Mouse (Mus musculus): ENCODE results near the gene Xbp1. TPM values are rescaled to one million over a fixed set of nuclear protein-coding genes. Genes with fewer than 3 reads are reported as not detected.

Gene Xbp1
- polyA plus RNA-seq, 1 experiment: 75.6 TPM

GRCm38 (mm10) chr11:5521266-5521515 lies 732 bp downstream of the Xbp1 start:
- WGBS: under 1% methylated on average over 13 of the region's 13 CpGs
- peak overlapping the region; percentile 89 for H3K4me3 ChIP-seq (ENCODE audit: extremely low read depth, insufficient read depth, insufficient read length)
- H3K27me3 ChIP-seq (ENCODE audit: control insufficient read depth, insufficient read depth, low read length): no peaks in the 10 kb centered on the region
- peaks cover 24% of the 10 kb centered on the region for H3K36me3 ChIP-seq (ENCODE audit: control insufficient read depth, insufficient read depth, low read length)
- TF ChIP-seq POLR2A (IDR thresholded peaks at IDR 0.05; ENCODE audit: low read depth, low read length) (no peak), CTCF (IDR thresholded peaks at IDR 0.05; ENCODE audit: extremely low read depth, insufficient read depth, insufficient read length, insufficient replicate concordance) (no peak)
- DNase-seq (ENCODE audit: low read depth in 1 of 2, low spot score in 2 of 2): peak in 1 of 2 experiments; percentile 34
- peak overlapping the region; percentile 88 for H3K27ac ChIP-seq (ENCODE audit: insufficient read depth, low read length)
- H3K4me1 ChIP-seq (ENCODE audit: control insufficient read depth, insufficient read depth, insufficient read length): no peaks in the 10 kb centered on the region; the same call in 1 of the 2 replicates

DNA sequence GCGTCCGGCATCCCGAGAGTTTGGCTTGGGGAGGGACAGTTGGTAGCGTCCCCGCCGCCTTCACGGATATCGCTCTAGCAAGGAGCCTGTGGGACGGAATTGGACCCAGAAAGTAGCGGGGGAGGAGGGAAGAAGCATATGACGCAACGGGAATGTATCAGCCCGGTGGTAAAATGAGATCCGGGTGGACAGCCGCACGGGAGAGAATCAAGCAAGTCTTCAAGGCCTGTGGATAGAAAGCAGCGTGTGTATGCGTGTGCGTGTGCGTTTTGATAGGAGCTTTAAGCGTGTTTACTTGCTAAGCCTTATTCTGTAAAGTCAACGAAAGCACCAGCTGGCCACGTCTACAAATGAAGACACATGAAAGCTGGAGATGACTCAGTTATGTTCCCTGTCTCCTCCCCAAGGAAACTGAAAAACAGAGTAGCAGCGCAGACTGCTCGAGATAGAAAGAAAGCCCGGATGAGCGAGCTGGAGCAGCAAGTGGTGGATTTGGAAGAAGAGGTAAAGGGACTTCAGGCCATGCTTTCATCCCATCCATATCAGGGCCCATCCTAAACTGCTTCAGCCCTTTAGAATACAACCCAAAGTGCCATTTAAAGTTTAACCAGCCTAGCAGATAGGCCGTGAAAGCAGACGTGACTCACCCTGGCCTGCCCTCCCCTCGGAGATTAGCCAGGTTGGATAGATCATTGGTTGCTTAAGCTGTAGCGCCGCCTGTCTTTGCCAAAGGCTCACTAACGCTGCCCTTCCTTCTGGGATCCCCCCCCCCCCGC lies 1.2 kb downstream of the Xbp1 start:
- WGBS: under 1% methylated on average over 34 of the region's 34 CpGs
- Histone ChIP-seq H3K4me3 (ENCODE audit: extremely low read depth, insufficient read depth, insufficient read length) (peak overlapping the region; percentile 89), H3K27ac (ENCODE audit: insufficient read depth, low read length) (peak overlapping the region; percentile 88), H3K27me3 (ENCODE audit: control insufficient read depth, insufficient read depth, low read length) (no peaks in the 10 kb centered on the region), H3K36me3 (ENCODE audit: control insufficient read depth, insufficient read depth, low read length) (peaks cover 26% of the 10 kb centered on the region), H3K4me1 (ENCODE audit: control insufficient read depth, insufficient read depth, insufficient read length) (no peaks in the 10 kb centered on the region; the same call in 1 of the 2 replicates)
- TF ChIP-seq POLR2A (IDR thresholded peaks at IDR 0.05; ENCODE audit: low read depth, low read length): no peak
- TF ChIP-seq CTCF (IDR thresholded peaks at IDR 0.05; ENCODE audit: extremely low read depth, insufficient read depth, insufficient read length, insufficient replicate concordance): peak; percentile 40; the same call in 1 of the 2 replicates
- DNase-seq (ENCODE audit: low read depth in 1 of 2, low spot score in 2 of 2): peak in 1 of 2 experiments; percentile 57

GRCm38 (mm10) chr11:5522798-5523415 lies 2.4 kb downstream of the Xbp1 start:
- no peak overlapping the region for H3K4me3 ChIP-seq (ENCODE audit: extremely low read depth, insufficient read depth, insufficient read length)
- no peaks in the 10 kb centered on the region for H3K27me3 ChIP-seq (ENCODE audit: control insufficient read depth, insufficient read depth, low read length)
- H3K4me1 ChIP-seq (ENCODE audit: control insufficient read depth, insufficient read depth, insufficient read length): no peaks in the 10 kb centered on the region; the same call in 1 of the 2 replicates
- H3K36me3 ChIP-seq (ENCODE audit: control insufficient read depth, insufficient read depth, low read length): peaks cover 26% of the 10 kb centered on the region
- WGBS: 88% methylated on average over 11 of the region's 11 CpGs
- no peak overlapping the region for H3K27ac ChIP-seq (ENCODE audit: insufficient read depth, low read length)
- TF ChIP-seq POLR2A (IDR thresholded peaks at IDR 0.05; ENCODE audit: low read depth, low read length) (no peak), CTCF (IDR thresholded peaks at IDR 0.05; ENCODE audit: extremely low read depth, insufficient read depth, insufficient read length, insufficient replicate concordance) (no peak)
- no peak for DNase-seq (ENCODE audit: low read depth in 1 of 2, low spot score in 2 of 2)

GRCm38 (mm10) chr11:5525418-5525817 lies 5.0 kb downstream of the Xbp1 start:
- peaks cover 33% of the 10 kb centered on the region for H3K36me3 ChIP-seq (ENCODE audit: control insufficient read depth, insufficient read depth, low read length)
- no peak for DNase-seq (ENCODE audit: low read depth in 1 of 2, low spot score in 2 of 2)
- 86% methylated on average over 4 of the region's 4 CpGs for WGBS
- no peaks in the 10 kb centered on the region for H3K27me3 ChIP-seq (ENCODE audit: control insufficient read depth, insufficient read depth, low read length)
- no peak overlapping the region for H3K4me3 ChIP-seq (ENCODE audit: extremely low read depth, insufficient read depth, insufficient read length)
- H3K4me1 ChIP-seq (ENCODE audit: control insufficient read depth, insufficient read depth, insufficient read length): no peaks in the 10 kb centered on the region; the same call in 1 of the 2 replicates
- no peak overlapping the region for H3K27ac ChIP-seq (ENCODE audit: insufficient read depth, low read length)
- TF ChIP-seq CTCF (IDR thresholded peaks at IDR 0.05; ENCODE audit: extremely low read depth, insufficient read depth, insufficient read length, insufficient replicate concordance) (no peak), POLR2A (IDR thresholded peaks at IDR 0.05; ENCODE audit: low read depth, low read length) (no peak)

DNA sequence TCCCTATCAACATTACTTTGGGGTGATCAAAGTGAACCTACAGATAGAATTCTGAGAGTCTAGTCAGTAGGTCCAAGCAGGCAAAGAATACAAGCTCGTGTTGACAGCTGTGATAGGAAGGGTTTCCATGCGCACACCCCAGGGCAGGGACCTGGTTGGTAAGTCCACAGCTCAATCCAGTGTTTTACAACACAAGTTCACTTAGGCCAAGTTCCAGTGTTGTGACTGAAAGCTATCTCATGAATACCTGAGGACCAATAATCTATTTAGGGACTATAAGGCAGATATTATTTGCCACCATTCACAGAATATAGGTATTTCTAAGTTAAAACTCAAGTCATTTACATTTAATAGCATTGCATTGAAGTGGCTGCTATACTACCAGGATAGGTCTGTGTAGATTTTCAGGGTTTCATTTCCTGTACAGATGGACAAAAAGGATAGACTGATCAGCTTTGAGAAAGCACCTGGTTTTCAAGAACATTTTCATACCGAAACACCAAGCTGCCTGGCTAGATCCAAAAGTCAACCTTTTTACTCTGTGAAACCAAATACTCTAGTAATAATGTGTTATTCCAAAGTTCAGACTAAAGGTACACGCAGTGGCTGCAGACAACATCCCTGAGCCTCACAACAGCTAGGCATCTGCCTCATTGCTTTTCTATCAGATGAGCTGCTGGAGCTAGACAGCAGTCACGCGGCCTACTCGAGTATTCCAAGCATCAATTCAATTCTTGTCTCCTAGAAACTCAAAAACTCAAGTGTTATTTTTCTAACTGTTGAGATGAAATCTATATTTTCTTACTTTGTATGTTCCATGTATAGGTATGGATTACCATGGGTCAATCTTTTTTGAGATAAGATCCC lies 6.3 kb downstream of the Xbp1 start:
- Histone ChIP-seq H3K27me3 (ENCODE audit: control insufficient read depth, insufficient read depth, low read length) (no peaks in the 10 kb centered on the region), H3K4me1 (ENCODE audit: control insufficient read depth, insufficient read depth, insufficient read length) (no peaks in the 10 kb centered on the region; the same call in 1 of the 2 replicates), H3K36me3 (ENCODE audit: control insufficient read depth, insufficient read depth, low read length) (peaks cover 39% of the 10 kb centered on the region), H3K27ac (ENCODE audit: insufficient read depth, low read length) (no peak overlapping the region), H3K4me3 (ENCODE audit: extremely low read depth, insufficient read depth, insufficient read length) (no peak overlapping the region)
- DNase-seq (ENCODE audit: low read depth in 1 of 2, low spot score in 2 of 2): no peak
- TF ChIP-seq CTCF (IDR thresholded peaks at IDR 0.05; ENCODE audit: extremely low read depth, insufficient read depth, insufficient read length, insufficient replicate concordance): no peak
- no peak for TF ChIP-seq POLR2A (IDR thresholded peaks at IDR 0.05; ENCODE audit: low read depth, low read length)
- WGBS: 89% methylated on average over 7 of the region's 7 CpGs

DNA sequence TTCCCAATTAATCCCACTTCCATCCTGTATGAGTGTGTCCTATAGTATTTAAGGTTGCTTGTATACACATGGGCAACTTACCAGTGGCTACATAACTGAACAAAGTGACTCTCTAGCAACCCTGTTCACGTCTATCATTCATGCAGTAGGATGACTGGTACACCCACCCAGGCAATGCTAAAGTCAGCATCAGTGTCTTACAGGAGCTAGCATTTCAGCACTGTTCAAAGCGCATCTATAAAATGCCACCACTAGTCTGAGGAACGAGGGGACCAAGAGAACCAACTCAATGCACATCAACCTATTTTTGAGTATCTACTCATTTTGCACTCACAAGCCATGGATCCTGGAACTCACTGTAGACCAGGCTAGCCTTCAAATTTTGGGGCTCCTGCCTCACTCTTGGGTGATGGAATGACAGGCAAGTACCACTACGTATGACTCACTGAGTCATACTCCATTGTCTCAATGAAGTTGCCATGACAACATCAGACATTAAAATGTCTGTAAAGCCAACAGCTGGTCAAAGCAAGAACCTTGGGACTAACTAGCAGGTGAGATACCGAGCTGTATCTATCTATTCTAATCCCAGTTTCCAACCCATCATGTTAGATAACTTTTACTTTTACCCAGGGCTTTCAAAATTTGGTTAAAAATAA lies 7.5 kb downstream of the Xbp1 start:
- no peak for TF ChIP-seq CTCF (IDR thresholded peaks at IDR 0.05; ENCODE audit: extremely low read depth, insufficient read depth, insufficient read length, insufficient replicate concordance)
- no peak for TF ChIP-seq POLR2A (IDR thresholded peaks at IDR 0.05; ENCODE audit: low read depth, low read length)
- H3K27ac ChIP-seq (ENCODE audit: insufficient read depth, low read length): no peak overlapping the region
- H3K4me1 ChIP-seq (ENCODE audit: control insufficient read depth, insufficient read depth, insufficient read length): no peaks in the 10 kb centered on the region; the same call in 1 of the 2 replicates
- H3K4me3 ChIP-seq (ENCODE audit: extremely low read depth, insufficient read depth, insufficient read length): no peak overlapping the region
- peaks cover 43% of the 10 kb centered on the region for H3K36me3 ChIP-seq (ENCODE audit: control insufficient read depth, insufficient read depth, low read length)
- H3K27me3 ChIP-seq (ENCODE audit: control insufficient read depth, insufficient read depth, low read length): no peaks in the 10 kb centered on the region
- no peak for DNase-seq (ENCODE audit: low read depth in 1 of 2, low spot score in 2 of 2)
- WGBS: 85% methylated on average over 5 of the region's 5 CpGs

Measured in spleen, adult 2 months (tissue).